Mouse (Mus musculus): ENCODE results near the gene Cops2. TPM values are rescaled to one million over a fixed set of nuclear protein-coding genes. Genes with fewer than 3 reads are reported as not detected.

Gene Cops2
- polyA plus RNA-seq, 1 experiment: 59.0 TPM

- peaks cover 8% of the 10 kb centered on the region for H3K79me2 ChIP-seq (ENCODE audit: control insufficient read depth, insufficient read depth)
- H3K27me3 ChIP-seq (ENCODE audit: control insufficient read depth, insufficient read depth, insufficient read length): no peaks in the 10 kb centered on the region
- H3K36me3 ChIP-seq (ENCODE audit: control insufficient read depth, insufficient read depth): no peaks in the 10 kb centered on the region
- peak overlapping the region; percentile 96 for H3K4me2 ChIP-seq (ENCODE audit: low read depth)
- TF ChIP-seq POLR2AphosphoS2 (IDR thresholded peaks at IDR 0.05; ENCODE audit: insufficient read length, low read depth): no peak
- no peak for TF ChIP-seq REST (IDR thresholded peaks at IDR 0.05; ENCODE audit: insufficient read depth, insufficient read length)
- no peak for TF ChIP-seq USF1 (IDR thresholded peaks at IDR 0.05; ENCODE audit: low read depth)
- no peak for TF ChIP-seq POLR2A (IDR thresholded peaks at IDR 0.05; ENCODE audit: insufficient read length, low read depth)
- TF ChIP-seq SRF (IDR thresholded peaks at IDR 0.05; ENCODE audit: control insufficient read depth, insufficient read length, low read depth): no peak
- no peak for TF ChIP-seq MYOD1 (IDR thresholded peaks at IDR 0.05; ENCODE audit: control insufficient read depth in 1 of 3, insufficient read length in 2 of 3, low read depth in 2 of 3)
- no peak for TF ChIP-seq TCF12 (IDR thresholded peaks at IDR 0.05; ENCODE audit: insufficient read depth, poor library complexity, severe bottlenecking)
- TF ChIP-seq E2F4 (IDR thresholded peaks at IDR 0.05; ENCODE audit: insufficient read depth): no peak
- TF ChIP-seq CEBPB (IDR thresholded peaks at IDR 0.05; ENCODE audit: insufficient read depth, poor library complexity, severe bottlenecking): no peak
- no peak for TF ChIP-seq MAX (IDR thresholded peaks at IDR 0.05; ENCODE audit: low read depth)
- no peak for TF ChIP-seq MYOG (IDR thresholded peaks at IDR 0.05; ENCODE audit: control insufficient read depth in 1 of 3, insufficient read depth in 1 of 3, insufficient read length in 2 of 3, low read depth in 2 of 3)
- TF ChIP-seq TCF3 (IDR thresholded peaks at IDR 0.05; ENCODE audit: insufficient read length, low read depth): no peak
- H3ac ChIP-seq (ENCODE audit: control insufficient read depth, insufficient read length): peak overlapping the region; percentile 42
- H3K4me3 ChIP-seq: peak overlapping the region; percentile 52
Measured at GRCm38 (mm10) chr2:125865585-125865984, 6.6 kb upstream of the Cops2 start.

- Histone ChIP-seq H3K27me3 (ENCODE audit: control insufficient read depth, insufficient read depth, insufficient read length) (no peaks in the 10 kb centered on the region), H3K4me3 (no peak overlapping the region), H3ac (ENCODE audit: control insufficient read depth, insufficient read length) (no peak overlapping the region), H3K79me2 (ENCODE audit: control insufficient read depth, insufficient read depth) (peaks cover 8% of the 10 kb centered on the region), H3K4me2 (ENCODE audit: low read depth) (no peak overlapping the region), H3K36me3 (ENCODE audit: control insufficient read depth, insufficient read depth) (no peaks in the 10 kb centered on the region)
- no peak for TF ChIP-seq E2F4 (IDR thresholded peaks at IDR 0.05; ENCODE audit: insufficient read depth)
- TF ChIP-seq POLR2AphosphoS2 (IDR thresholded peaks at IDR 0.05; ENCODE audit: insufficient read length, low read depth): no peak
- TF ChIP-seq POLR2A (IDR thresholded peaks at IDR 0.05; ENCODE audit: insufficient read length, low read depth): no peak
- no peak for TF ChIP-seq MAX (IDR thresholded peaks at IDR 0.05; ENCODE audit: low read depth)
- TF ChIP-seq TCF3 (IDR thresholded peaks at IDR 0.05; ENCODE audit: insufficient read length, low read depth): no peak
- TF ChIP-seq MYOG (IDR thresholded peaks at IDR 0.05; ENCODE audit: control insufficient read depth in 1 of 3, insufficient read depth in 1 of 3, insufficient read length in 2 of 3, low read depth in 2 of 3): no peak
- no peak for TF ChIP-seq SRF (IDR thresholded peaks at IDR 0.05; ENCODE audit: control insufficient read depth, insufficient read length, low read depth)
- no peak for TF ChIP-seq REST (IDR thresholded peaks at IDR 0.05; ENCODE audit: insufficient read depth, insufficient read length)
- TF ChIP-seq CEBPB (IDR thresholded peaks at IDR 0.05; ENCODE audit: insufficient read depth, poor library complexity, severe bottlenecking): no peak
- TF ChIP-seq TCF12 (IDR thresholded peaks at IDR 0.05; ENCODE audit: insufficient read depth, poor library complexity, severe bottlenecking): no peak
- no peak for TF ChIP-seq USF1 (IDR thresholded peaks at IDR 0.05; ENCODE audit: low read depth)
Measured at GRCm38 (mm10) chr2:125864551-125864950, 5.6 kb upstream of the Cops2 start.

GRCm38 (mm10) chr2:125863799-125864198 lies 4.9 kb upstream of the Cops2 start:
- TF ChIP-seq USF1 (IDR thresholded peaks at IDR 0.05; ENCODE audit: low read depth): no peak
- Histone ChIP-seq H3K4me2 (ENCODE audit: low read depth) (no peak overlapping the region), H3K4me3 (no peak overlapping the region), H3K27me3 (ENCODE audit: control insufficient read depth, insufficient read depth, insufficient read length) (no peaks in the 10 kb centered on the region), H3ac (ENCODE audit: control insufficient read depth, insufficient read length) (no peak overlapping the region), H3K79me2 (ENCODE audit: control insufficient read depth, insufficient read depth) (peaks cover 15% of the 10 kb centered on the region), H3K36me3 (ENCODE audit: control insufficient read depth, insufficient read depth) (no peaks in the 10 kb centered on the region)

GRCm38 (mm10) chr2:125857707-125858106 lies 1.2 kb downstream of the Cops2 start:
- Histone ChIP-seq H3K4me2 (ENCODE audit: low read depth) (peak overlapping the region; percentile 84), H3K4me3 (peak overlapping the region; percentile 83), H3K27me3 (ENCODE audit: control insufficient read depth, insufficient read depth, insufficient read length) (no peaks in the 10 kb centered on the region), H3K36me3 (ENCODE audit: control insufficient read depth, insufficient read depth) (no peaks in the 10 kb centered on the region), H3K79me2 (ENCODE audit: control insufficient read depth, insufficient read depth) (peaks cover 68% of the 10 kb centered on the region), H3ac (ENCODE audit: control insufficient read depth, insufficient read length) (peak overlapping the region; percentile 69)
- TF ChIP-seq SRF (IDR thresholded peaks at IDR 0.05; ENCODE audit: control insufficient read depth, insufficient read length, low read depth) (no peak), MYOD1 (IDR thresholded peaks at IDR 0.05; ENCODE audit: control insufficient read depth in 1 of 3, insufficient read length in 2 of 3, low read depth in 2 of 3) (no peak), TCF3 (IDR thresholded peaks at IDR 0.05; ENCODE audit: insufficient read length, low read depth) (no peak), REST (IDR thresholded peaks at IDR 0.05; ENCODE audit: insufficient read depth, insufficient read length) (no peak), USF1 (IDR thresholded peaks at IDR 0.05; ENCODE audit: low read depth) (no peak), TCF12 (IDR thresholded peaks at IDR 0.05; ENCODE audit: insufficient read depth, poor library complexity, severe bottlenecking) (no peak), CEBPB (IDR thresholded peaks at IDR 0.05; ENCODE audit: insufficient read depth, poor library complexity, severe bottlenecking) (no peak), POLR2A (IDR thresholded peaks at IDR 0.05; ENCODE audit: insufficient read length, low read depth) (no peak), E2F4 (IDR thresholded peaks at IDR 0.05; ENCODE audit: insufficient read depth) (no peak)

- no peak overlapping the region for H3K4me3 ChIP-seq
- TF ChIP-seq TCF3 (IDR thresholded peaks at IDR 0.05; ENCODE audit: insufficient read length, low read depth) (no peak), MAX (IDR thresholded peaks at IDR 0.05; ENCODE audit: low read depth) (no peak), SRF (IDR thresholded peaks at IDR 0.05; ENCODE audit: control insufficient read depth, insufficient read length, low read depth) (no peak), CEBPB (IDR thresholded peaks at IDR 0.05; ENCODE audit: insufficient read depth, poor library complexity, severe bottlenecking) (no peak), TCF12 (IDR thresholded peaks at IDR 0.05; ENCODE audit: insufficient read depth, poor library complexity, severe bottlenecking) (no peak), REST (IDR thresholded peaks at IDR 0.05; ENCODE audit: insufficient read depth, insufficient read length) (no peak), POLR2A (IDR thresholded peaks at IDR 0.05; ENCODE audit: insufficient read length, low read depth) (no peak), E2F4 (IDR thresholded peaks at IDR 0.05; ENCODE audit: insufficient read depth) (no peak), MYOG (IDR thresholded peaks at IDR 0.05; ENCODE audit: control insufficient read depth in 1 of 3, insufficient read depth in 1 of 3, insufficient read length in 2 of 3, low read depth in 2 of 3) (no peak)
- H3K79me2 ChIP-seq (ENCODE audit: control insufficient read depth, insufficient read depth): peaks cover 71% of the 10 kb centered on the region
- no peaks in the 10 kb centered on the region for H3K27me3 ChIP-seq (ENCODE audit: control insufficient read depth, insufficient read depth, insufficient read length)
- H3K36me3 ChIP-seq (ENCODE audit: control insufficient read depth, insufficient read depth): peaks cover 30% of the 10 kb centered on the region
- H3ac ChIP-seq (ENCODE audit: control insufficient read depth, insufficient read length): no peak overlapping the region
- H3K4me2 ChIP-seq (ENCODE audit: low read depth): no peak overlapping the region
Measured at GRCm38 (mm10) chr2:125851237-125851636, 7.7 kb downstream of the Cops2 start.

All from myocyte (in vitro differentiated cells).